Mouse (Mus musculus): ENCODE results near the gene Ulk4. TPM values are rescaled to one million over a fixed set of nuclear protein-coding genes. Genes with fewer than 3 reads are reported as not detected.

The Ulk4 gene
- total and polyA plus RNA-seq, 3 experiments: 26.6 to 31.1 TPM; not detected in 1

DNA sequence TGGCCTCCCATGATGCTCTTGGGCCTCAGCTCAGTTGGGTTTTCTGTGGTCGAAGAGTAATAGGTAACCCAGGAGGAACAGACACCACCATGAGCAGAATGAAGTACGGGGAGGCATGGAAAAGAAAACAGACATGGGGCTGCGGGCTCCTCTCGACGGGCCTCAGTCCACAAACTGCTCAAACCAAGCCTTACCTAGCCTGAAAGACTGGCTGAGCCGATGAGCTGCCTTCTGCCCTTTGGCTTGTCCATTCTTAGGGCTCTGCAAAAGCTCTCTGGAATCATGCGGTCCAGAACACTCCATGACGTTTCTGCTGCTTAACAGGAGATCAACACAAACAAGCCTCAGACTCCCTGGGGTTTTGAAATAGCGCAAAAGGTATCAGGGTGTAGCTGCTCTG lies 19.9 kb downstream of the Ulk4 start:
- Histone ChIP-seq H3K36me3 (ENCODE audit: control insufficient read depth in 1 of 2, insufficient read depth in 2 of 2, low read length in 2 of 2) (no peaks in the 10 kb centered on the region), H3K4me1 (ENCODE audit: control insufficient read depth in 1 of 2, insufficient read depth in 2 of 2, low read length in 2 of 2) (no peaks in the 10 kb centered on the region)
- no peak for DNase-seq (ENCODE audit: low read depth, low spot score)

DNA sequence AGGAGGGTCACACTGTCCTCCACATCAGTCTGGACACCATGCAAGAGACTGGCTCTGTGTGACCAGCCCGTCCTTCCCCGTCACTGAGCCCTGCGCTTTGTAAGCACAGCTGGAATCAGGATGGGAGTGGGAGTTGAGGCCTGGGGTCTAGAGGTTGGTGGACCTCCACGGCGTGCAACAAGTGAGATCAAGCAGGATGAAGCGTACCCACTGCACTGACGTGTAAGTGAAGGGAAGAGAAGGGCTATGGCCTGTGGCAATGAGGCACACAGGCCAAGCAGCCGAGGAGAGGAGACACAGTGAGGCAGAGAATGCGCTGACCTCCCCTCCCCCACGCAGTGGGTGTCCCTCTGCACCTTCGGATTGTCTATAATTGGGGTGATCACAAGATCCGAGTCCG lies 22.2 kb downstream of the Ulk4 start:
- no peaks in the 10 kb centered on the region for H3K79me2 ChIP-seq (ENCODE audit: control insufficient read depth, insufficient read depth, low read length, poor library complexity)
- H3K9me3 ChIP-seq (replicated peaks; ENCODE audit: insufficient read depth, low read length): no peaks in the 10 kb centered on the region
- H3K9ac ChIP-seq (ENCODE audit: control insufficient read depth, low read depth, low read length, poor library complexity, severe bottlenecking): no peak overlapping the region
- no peak overlapping the region for H3K4me3 ChIP-seq (ENCODE audit: control insufficient read depth in 1 of 2, insufficient read depth in 1 of 2, low read depth in 2 of 2, low read length in 2 of 2)
- DNase-seq (ENCODE audit: low read depth, low spot score): no peak
- no peak overlapping the region for H3K27ac ChIP-seq (ENCODE audit: control insufficient read depth, low read depth, low read length)
- no peaks in the 10 kb centered on the region for H3K27me3 ChIP-seq (ENCODE audit: control insufficient read depth in 1 of 2, insufficient read depth in 2 of 2, low read length in 2 of 2)
- TF ChIP-seq MYB (IDR thresholded peaks at IDR 0.05; ENCODE audit: low read depth, low read length): no peak
- no peak for TF ChIP-seq UBTF (IDR thresholded peaks at IDR 0.05; ENCODE audit: borderline replicate concordance, insufficient read depth, low read depth, low read length)
- no peak for TF ChIP-seq RCOR1 (IDR thresholded peaks at IDR 0.05; ENCODE audit: low read depth, low read length)
- TF ChIP-seq POLR2AphosphoS2 (IDR thresholded peaks at IDR 0.05; ENCODE audit: low read length): no peak
- no peak for TF ChIP-seq BHLHE40 (IDR thresholded peaks at IDR 0.05; ENCODE audit: borderline replicate concordance, low read depth, low read length)
- no peak for TF ChIP-seq MAX (IDR thresholded peaks at IDR 0.05; ENCODE audit: low read length)
- TF ChIP-seq JUND (IDR thresholded peaks at IDR 0.05; ENCODE audit: low read depth, low read length): no peak
- TF ChIP-seq GATA1 (IDR thresholded peaks at IDR 0.05; ENCODE audit: low read depth, low read length): no peak
- TF ChIP-seq TCF12 (IDR thresholded peaks at IDR 0.05; ENCODE audit: low read depth, low read length): no peak
- no peak for TF ChIP-seq ZNF384 (IDR thresholded peaks at IDR 0.05; ENCODE audit: low read depth, low read length)
- TF ChIP-seq CHD2 (IDR thresholded peaks at IDR 0.05; ENCODE audit: low read length): no peak
- TF ChIP-seq TBP (IDR thresholded peaks at IDR 0.05; ENCODE audit: low read depth, low read length): no peak
- no peak for TF ChIP-seq SMC3 (IDR thresholded peaks at IDR 0.05; ENCODE audit: low read depth, low read length)
- no peak for TF ChIP-seq ETS1 (IDR thresholded peaks at IDR 0.05; ENCODE audit: low read depth, low read length)
- no peaks in the 10 kb centered on the region for H3K36me3 ChIP-seq (ENCODE audit: control insufficient read depth in 1 of 2, insufficient read depth in 2 of 2, low read length in 2 of 2)
- no peaks in the 10 kb centered on the region for H3K4me1 ChIP-seq (ENCODE audit: control insufficient read depth in 1 of 2, insufficient read depth in 2 of 2, low read length in 2 of 2)

More for the DNA sequence above, 19.9 kb downstream of the Ulk4 start:
- no peaks in the 10 kb centered on the region for H3K27me3 ChIP-seq (ENCODE audit: control insufficient read depth in 1 of 2, insufficient read depth in 2 of 2, low read length in 2 of 2)
- no peak overlapping the region for H3K27ac ChIP-seq (ENCODE audit: control insufficient read depth, low read depth, low read length)
- no peaks in the 10 kb centered on the region for H3K79me2 ChIP-seq (ENCODE audit: control insufficient read depth, insufficient read depth, low read length, poor library complexity)
- TF ChIP-seq NRF1 (IDR thresholded peaks at IDR 0.05; ENCODE audit: insufficient read depth, low read depth, low read length, poor library complexity, severe bottlenecking) (no peak), SIN3A (IDR thresholded peaks at IDR 0.05; ENCODE audit: low read length) (no peak)
- H3K4me3 ChIP-seq (ENCODE audit: control insufficient read depth in 1 of 2, insufficient read depth in 1 of 2, low read depth in 2 of 2, low read length in 2 of 2): no peak overlapping the region
- no peaks in the 10 kb centered on the region for H3K9me3 ChIP-seq (replicated peaks; ENCODE audit: insufficient read depth, low read length)
- no peak overlapping the region for H3K9ac ChIP-seq (ENCODE audit: control insufficient read depth, low read depth, low read length, poor library complexity, severe bottlenecking)

DNA sequence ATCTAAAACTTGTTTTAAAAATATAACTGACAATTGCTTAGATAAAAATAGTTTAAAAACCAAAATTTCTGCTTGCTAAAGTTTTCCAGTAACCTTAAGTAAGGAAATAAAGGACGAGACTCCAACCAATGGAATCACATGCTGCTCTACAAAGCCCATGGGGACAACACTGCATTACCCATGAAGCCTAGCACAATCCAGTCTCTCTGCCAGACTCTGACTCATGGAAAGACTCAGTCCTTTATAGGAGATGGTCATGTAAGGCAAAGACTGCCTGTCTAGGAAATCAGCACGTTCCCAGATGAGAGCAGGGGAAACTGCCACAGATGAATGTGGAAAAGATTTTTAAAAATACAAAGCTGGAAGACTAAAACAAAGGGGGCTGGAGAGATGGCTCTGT lies 23.0 kb downstream of the Ulk4 start:
- Histone ChIP-seq H3K79me2 (ENCODE audit: control insufficient read depth, insufficient read depth, low read length, poor library complexity) (no peaks in the 10 kb centered on the region), H3K27ac (ENCODE audit: control insufficient read depth, low read depth, low read length) (no peak overlapping the region), H3K9ac (ENCODE audit: control insufficient read depth, low read depth, low read length, poor library complexity, severe bottlenecking) (no peak overlapping the region), H3K4me1 (ENCODE audit: control insufficient read depth in 1 of 2, insufficient read depth in 2 of 2, low read length in 2 of 2) (no peaks in the 10 kb centered on the region), H3K36me3 (ENCODE audit: control insufficient read depth in 1 of 2, insufficient read depth in 2 of 2, low read length in 2 of 2) (no peaks in the 10 kb centered on the region), H3K27me3 (ENCODE audit: control insufficient read depth in 1 of 2, insufficient read depth in 2 of 2, low read length in 2 of 2) (no peaks in the 10 kb centered on the region), H3K9me3 (replicated peaks; ENCODE audit: insufficient read depth, low read length) (no peaks in the 10 kb centered on the region), H3K4me3 (ENCODE audit: control insufficient read depth in 1 of 2, insufficient read depth in 1 of 2, low read depth in 2 of 2, low read length in 2 of 2) (no peak overlapping the region)
- TF ChIP-seq MAFK (IDR thresholded peaks at IDR 0.05; ENCODE audit: borderline replicate concordance, low read depth, low read length) (no peak), TCF12 (IDR thresholded peaks at IDR 0.05; ENCODE audit: low read depth, low read length) (no peak), POLR2A (IDR thresholded peaks at IDR 0.05; ENCODE audit: control insufficient read depth in 1 of 2, insufficient read depth in 1 of 2, low read depth in 1 of 2, low read length in 2 of 2, poor library complexity in 1 of 2) (no peak), MEF2A (IDR thresholded peaks at IDR 0.05; ENCODE audit: extremely low read depth, insufficient replicate concordance, low read depth, low read length, poor library complexity, severe bottlenecking) (no peak), MYB (IDR thresholded peaks at IDR 0.05; ENCODE audit: low read depth, low read length) (no peak), JUND (IDR thresholded peaks at IDR 0.05; ENCODE audit: low read depth, low read length) (no peak), MAZ (IDR thresholded peaks at IDR 0.05; ENCODE audit: low read depth, low read length) (no peak), MXI1 (IDR thresholded peaks at IDR 0.05; ENCODE audit: low read depth, low read length) (no peak), GABPA (IDR thresholded peaks at IDR 0.05; ENCODE audit: low read depth, low read length) (no peak), RAD21 (IDR thresholded peaks at IDR 0.05; ENCODE audit: low read depth, low read length) (no peak)
- DNase-seq (ENCODE audit: low read depth, low spot score): no peak
